Mouse (Mus musculus) midbrain, postnatal 0 days (tissue): ENCODE measurements around the gene Atraid. TPM values are rescaled to one million over a fixed set of nuclear protein-coding genes. Genes with fewer than 3 reads are reported as not detected.

Source experiments
- ATAC-seq: fragments of 200-750 bp; cut with Nextera tagmentation; 2 replicates; pipeline ENCODE4 v1.8.0; 2017; ENCODE audit warnings: moderate number of reproducible peaks, mild to moderate bottlenecking, moderate TSS enrichment, moderate library complexity; ENCODE audit not compliant: low FRiP score
- DNase-seq: peaks from one replicate; pipeline ENCODE4 v3.0.0-alpha.2; 2015; ENCODE audit warnings: low spot score
- H3K27ac ChIP-seq: fragments of 300-500 bp; sonication (generic); 2 replicates; pipeline ENCODE4 v1.5.1; 2014; ENCODE audit warnings: low read depth, mild to moderate bottlenecking, low read length, mixed read lengths
- H3K27me3 ChIP-seq: fragments of 300-500 bp; sonication (generic); 2 replicates; pipeline ENCODE4 v1.6.1; 2014; ENCODE audit warnings: low read length, control low read depth, mixed read lengths; ENCODE audit not compliant: insufficient read depth
- H3K36me3 ChIP-seq: fragments of 300-500 bp; sonication (generic); 2 replicates; pipeline ENCODE4 v1.6.1; 2014; ENCODE audit warnings: low read length, control low read depth, mixed read lengths; ENCODE audit not compliant: insufficient read depth
- H3K4me1 ChIP-seq: fragments of 300-500 bp; sonication (generic); 2 replicates; pipeline ENCODE4 v1.6.1; 2014; ENCODE audit warnings: mild to moderate bottlenecking, control low read depth, antibody characterized with exemption, low read length, mixed read lengths; ENCODE audit not compliant: insufficient read depth
- H3K4me2 ChIP-seq: fragments of 300-500 bp; sonication (generic); 2 replicates; pipeline ENCODE4 v1.6.1; 2014; ENCODE audit warnings: low read depth, mild to moderate bottlenecking, low read length, mixed read lengths; ENCODE audit not compliant: poor library complexity, severe bottlenecking
- H3K4me3 ChIP-seq: fragments of 300-500 bp; sonication (generic); 2 replicates; pipeline ENCODE4 v1.5.1; 2014; ENCODE audit warnings: low read depth, mild to moderate bottlenecking, low read length, moderate library complexity
- H3K9ac ChIP-seq: fragments of 300-500 bp; sonication (generic); replicated peaks from 2 replicates; pipeline ENCODE4 v1.6.1; 2014; ENCODE audit warnings: mild to moderate bottlenecking, low read length, moderate library complexity, mixed read lengths; ENCODE audit not compliant: poor library complexity, severe bottlenecking
- H3K9me3 ChIP-seq: fragments of 300-500 bp; sonication (generic); 2 replicates; pipeline ENCODE4 v1.6.1; 2016; ENCODE audit warnings: low read length, control low read depth
- CTCF ChIP-seq: IDR thresholded peaks from 2 replicates; pipeline ENCODE4 v1.5.1; 2016; ENCODE audit warnings: antibody characterized with exemption, mild to moderate bottlenecking
- WGBS: fragments of 180-500 bp; shearing (Covaris S2); extraction: QIAGEN DNeasy Blood & Tissue Kit; methylation state at CpG from one replicate; pipeline ENCODE4 v1.1.7; 2014; 5-methylcytosine and 5-hydroxymethylcytosine counted together
- polyA plus RNA-seq: library from polyadenylated mRNA; unstranded; fragments of >200 nt; fragmentation: Nextera tagmentation; extraction: Ambion mirVana; gene quantifications from 2 replicates; pipeline ENCODE4 v1.2.1, GENCODE M21; 2015
- total RNA-seq: library from RNA; depleted of rRNA; stranded (reverse); fragments of >200 nt; gene quantifications from 2 replicates; pipeline ENCODE4 v1.2.3, GENCODE M21; 2014; rRNA removed

The Atraid gene
- total RNA-seq (138 and 155 TPM in 2 replicates), polyA plus RNA-seq (235 and 243 TPM in 2 replicates)

GRCm38 (mm10) chr5:31047848-31048762 is at the start of gene Atraid:
Gene Atraid, plus strand, starts transcription at chr5:31048312.
- H3K4me1 ChIP-seq = no peaks in the 10 kb centered on the region
- no peak for TF ChIP-seq CTCF
- peak within 1 kb of the TSS; percentile 76 for H3K4me2 ChIP-seq
- H3K36me3 ChIP-seq = peaks cover 24% of the 10 kb centered on the region
- H3K27me3 ChIP-seq = no peaks in the 10 kb centered on the region
- ATAC-seq (peak; percentile 97), DNase-seq (peak; percentile 99)
- under 1% methylated on average over 72 of the region's 73 CpGs for WGBS
- H3K9ac ChIP-seq = peak within 1 kb of the TSS; percentile 76
- peak within 1 kb of the TSS; percentile 95 for H3K27ac ChIP-seq
- H3K4me3 ChIP-seq = peak within 1 kb of the TSS; percentile 71
- H3K9me3 ChIP-seq = no peaks in the 10 kb centered on the region

GRCm38 (mm10) chr5:30999324-30999723 is 48.8 kb upstream of the Atraid start:
- Histone ChIP-seq H3K9ac (no peak overlapping the region), H3K4me1 (no peaks in the 10 kb centered on the region), H3K4me2 (no peak overlapping the region), H3K4me3 (no peak overlapping the region), H3K27ac (no peak overlapping the region), H3K36me3 (no peaks in the 10 kb centered on the region), H3K9me3 (no peaks in the 10 kb centered on the region), H3K27me3 (no peaks in the 10 kb centered on the region)
- 60% methylated on average over 5 of the region's 5 CpGs for WGBS
- DNase-seq (no peak), ATAC-seq (no peak)
- no peak for TF ChIP-seq CTCF

- H3K4me2 ChIP-seq = no peak overlapping the region
- H3K9me3 ChIP-seq = no peaks in the 10 kb centered on the region
- no peak overlapping the region for H3K27ac ChIP-seq
- ATAC-seq = no peak
- no peak for DNase-seq
- H3K36me3 ChIP-seq = no peaks in the 10 kb centered on the region
- H3K4me1 ChIP-seq = no peaks in the 10 kb centered on the region
- H3K4me3 ChIP-seq = no peak overlapping the region
- WGBS = 81% methylated on average over 7 of the region's 7 CpGs
- H3K27me3 ChIP-seq = no peaks in the 10 kb centered on the region
- H3K9ac ChIP-seq = no peak overlapping the region
- TF ChIP-seq CTCF = no peak
Observed at GRCm38 (mm10) chr5:31000122-31000521, 48.0 kb upstream of the Atraid start.

- Histone ChIP-seq H3K27ac (no peak overlapping the region), H3K27me3 (no peaks in the 10 kb centered on the region), H3K4me3 (no peak overlapping the region), H3K4me1 (no peaks in the 10 kb centered on the region), H3K36me3 (no peaks in the 10 kb centered on the region), H3K4me2 (no peak overlapping the region), H3K9me3 (no peaks in the 10 kb centered on the region), H3K9ac (no peak overlapping the region)
- no peak for TF ChIP-seq CTCF
- DNase-seq (no peak), ATAC-seq (no peak)
- WGBS = 86% methylated on average over 2 of the region's 2 CpGs
Observed at GRCm38 (mm10) chr5:31000993-31001392, 47.1 kb upstream of the Atraid start.

- no peak for DNase-seq
- H3K36me3 ChIP-seq = no peaks in the 10 kb centered on the region
- no peak for ATAC-seq
- no peaks in the 10 kb centered on the region for H3K27me3 ChIP-seq
- 80% methylated on average over 4 of the region's 4 CpGs for WGBS
- H3K4me2 ChIP-seq = no peak overlapping the region
- H3K9me3 ChIP-seq = no peaks in the 10 kb centered on the region
- peak; percentile 18; the same call in 1 of the 2 replicates for TF ChIP-seq CTCF
- no peak overlapping the region for H3K27ac ChIP-seq
- no peak overlapping the region for H3K9ac ChIP-seq
- H3K4me3 ChIP-seq = no peak overlapping the region
- H3K4me1 ChIP-seq = no peaks in the 10 kb centered on the region
Observed at GRCm38 (mm10) chr5:31001560-31001959, 46.6 kb upstream of the Atraid start.

GRCm38 (mm10) chr5:31004184-31004583 is 43.9 kb upstream of the Atraid start:
- Histone ChIP-seq H3K4me2 (no peak overlapping the region), H3K9ac (no peak overlapping the region), H3K4me1 (no peaks in the 10 kb centered on the region), H3K27me3 (no peaks in the 10 kb centered on the region), H3K27ac (no peak overlapping the region), H3K9me3 (no peaks in the 10 kb centered on the region), H3K4me3 (no peak overlapping the region), H3K36me3 (no peaks in the 10 kb centered on the region)
- ATAC-seq (no peak), DNase-seq (peak; percentile 90)
- peak; percentile 93 for TF ChIP-seq CTCF
- 5% methylated on average over 5 of the region's 5 CpGs for WGBS
